Comparison of ENCODE assay signal across 7 mouse cellular contexts in the genomic region with DNA sequence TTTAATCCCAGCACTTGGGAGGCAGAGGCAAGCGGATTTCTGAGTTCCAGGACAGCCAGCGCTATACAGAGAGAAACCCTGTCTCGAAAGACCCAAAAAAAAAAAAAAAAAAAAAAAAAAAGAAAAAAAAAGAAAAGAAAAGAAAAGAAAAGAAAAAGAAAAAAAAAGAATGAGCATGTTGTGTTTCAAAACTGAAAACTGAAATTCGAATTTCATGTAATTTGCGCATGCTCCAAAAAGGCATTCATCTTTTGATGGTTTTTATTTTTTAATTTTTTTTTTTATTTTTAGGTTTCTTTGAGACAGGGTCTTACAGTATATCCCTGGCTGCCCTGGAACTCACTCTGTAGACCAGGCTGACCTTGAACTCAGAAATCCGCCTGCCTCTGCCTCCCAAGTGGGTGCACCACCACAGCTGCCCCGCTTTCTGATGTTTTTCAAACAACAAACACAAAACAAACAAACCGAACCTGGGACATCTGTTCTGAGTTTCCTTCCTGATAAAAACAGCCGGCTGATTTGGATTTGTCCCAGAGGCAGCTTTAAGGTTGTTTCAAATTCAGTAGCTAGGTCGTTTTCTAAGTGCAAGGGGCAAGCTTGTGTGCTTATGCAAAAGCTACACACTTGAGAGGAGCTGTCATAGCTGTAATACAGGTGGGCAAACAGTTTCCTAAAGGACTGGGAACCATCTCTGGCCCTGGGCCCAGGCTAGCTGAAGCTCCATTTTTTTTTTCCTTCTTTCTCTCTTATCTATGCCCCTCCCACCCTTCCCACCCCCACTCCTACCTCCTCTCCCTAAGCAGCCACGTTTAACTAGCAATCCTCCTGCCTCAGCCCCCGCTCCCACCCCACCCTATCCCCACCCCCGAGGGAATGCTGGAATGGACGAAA. TPM values are rescaled to one million over a fixed set of nuclear protein-coding genes. Genes with fewer than 3 reads are reported as not detected.
DNase-seq lines count a peak whose midpoint lies in the region; ATAC-seq and TF ChIP-seq lines count a peak whose summit lies in the region.

No protein-coding gene starts in this region.

- no peaks in the 10 kb centered on the region for H3K4me1 ChIP-seq in embryonic facial prominence, embryonic 11.5 days (ENCODE audit: control insufficient read depth, insufficient read depth, low read length)
- H3K4me1 ChIP-seq in heart, embryonic 16.5 days (ENCODE audit: control insufficient read depth, insufficient read depth, low read length) = peaks cover 7% of the 10 kb centered on the region; the same call in 1 of the 2 replicates
- peaks cover 14% of the 10 kb centered on the region for H3K4me1 ChIP-seq in liver, postnatal 0 days (ENCODE audit: insufficient read depth)

- WGBS in embryonic facial prominence, embryonic 11.5 days = 49% methylated on average over 14 of the region's 14 CpGs
- 44% methylated on average over 14 of the region's 14 CpGs for WGBS in heart, embryonic 16.5 days
- 43% methylated on average over 14 of the region's 14 CpGs for WGBS in liver, postnatal 0 days (ENCODE audit: insufficient replicate concordance)

- peak overlapping the region; percentile 96 for H3K9ac ChIP-seq in embryonic facial prominence, embryonic 11.5 days (replicated peaks; ENCODE audit: low read length)
- peak overlapping the region; percentile 45 for H3K9ac ChIP-seq in heart, embryonic 16.5 days (ENCODE audit: low read length)
- peak overlapping the region; percentile 91 for H3K9ac ChIP-seq in liver, postnatal 0 days (replicated peaks)

- H3K4me3 ChIP-seq in embryonic facial prominence, embryonic 11.5 days (ENCODE audit: low read depth, low read length) = peak overlapping the region; percentile 92
- H3K4me3 ChIP-seq in heart, embryonic 16.5 days (ENCODE audit: low read length) = peak overlapping the region; percentile 89
- H3K4me3 ChIP-seq in liver, postnatal 0 days (ENCODE audit: low read depth, low read length) = peak overlapping the region; percentile 90

- H3K36me3 ChIP-seq in embryonic facial prominence, embryonic 11.5 days (replicated peaks; ENCODE audit: control insufficient read depth, insufficient read depth, low read depth, low read length) = no peaks in the 10 kb centered on the region
- H3K36me3 ChIP-seq in heart, embryonic 16.5 days (ENCODE audit: control insufficient read depth, insufficient read depth) = peaks cover 3% of the 10 kb centered on the region; the same call in 1 of the 2 replicates
- no peaks in the 10 kb centered on the region; the same call in 1 of the 2 replicates for H3K36me3 ChIP-seq in liver, postnatal 0 days (replicated peaks; ENCODE audit: insufficient read depth, low read length)

- DNase-seq in ovary, postnatal 14 days (ENCODE audit: low spot score) = peak; percentile 15
- DNase-seq in ovary, postnatal 36 days (ENCODE audit: low spot score) = no peak
- DNase-seq in embryonic facial prominence, embryonic 11.5 days (ENCODE audit: low spot score) = no peak
- no peak for DNase-seq in liver, postnatal 0 days
- peak; percentile 22 for DNase-seq in right cerebral cortex, postnatal 4 days
- DNase-seq in MN1 (ENCODE audit: low spot score) = no peak

- H3K27me3 ChIP-seq in embryonic facial prominence, embryonic 11.5 days (ENCODE audit: control insufficient read depth, insufficient read depth, low read length) = no peaks in the 10 kb centered on the region
- H3K27me3 ChIP-seq in heart, embryonic 16.5 days (ENCODE audit: control insufficient read depth, insufficient read depth, low read length) = no peaks in the 10 kb centered on the region
- H3K27me3 ChIP-seq in liver, postnatal 0 days (ENCODE audit: insufficient read depth, low read length) = no peaks in the 10 kb centered on the region

- peak overlapping the region; percentile 79 for H3K4me2 ChIP-seq in embryonic facial prominence, embryonic 11.5 days (ENCODE audit: low read depth, low read length)
- peak overlapping the region; percentile 58 for H3K4me2 ChIP-seq in heart, embryonic 16.5 days (ENCODE audit: low read depth, low read length)
- H3K4me2 ChIP-seq in liver, postnatal 0 days (ENCODE audit: low read depth, low read length) = peak overlapping the region; percentile 98

- H3K9me3 ChIP-seq in embryonic facial prominence, embryonic 11.5 days (replicated peaks; ENCODE audit: control insufficient read depth, low read length) = no peaks in the 10 kb centered on the region
- H3K9me3 ChIP-seq in heart, embryonic 16.5 days (replicated peaks; ENCODE audit: control insufficient read depth, low read length) = no peaks in the 10 kb centered on the region
- H3K9me3 ChIP-seq in liver, postnatal 0 days (ENCODE audit: low read length) = no peaks in the 10 kb centered on the region

- H3K27ac ChIP-seq in embryonic facial prominence, embryonic 11.5 days (replicated peaks; ENCODE audit: low read depth, low read length) = no peak overlapping the region
- peak overlapping the region; percentile 51 for H3K27ac ChIP-seq in heart, embryonic 16.5 days (ENCODE audit: low read length)
- peak overlapping the region; percentile 90 for H3K27ac ChIP-seq in liver, postnatal 0 days (ENCODE audit: low read depth)

- 0 out of 2 replicates have a peak, but pooled peaks have one; percentile 31 for ATAC-seq in embryonic facial prominence, embryonic 11.5 days (replicated peaks; ENCODE audit: insufficient number of reproducible peaks, low FRiP score, low TSS enrichment, low read depth)
- peak; percentile 69 for ATAC-seq in heart, embryonic 16.5 days (replicated peaks; ENCODE audit: extremely low read depth, insufficient read depth, low FRiP score)
- ATAC-seq in liver, postnatal 0 days = peak; percentile 75

- no peak for TF ChIP-seq CTCF in liver, postnatal 0 days (IDR thresholded peaks at IDR 0.05; ENCODE audit: low read depth)

- TF ChIP-seq EP300 in liver, postnatal 0 days (IDR thresholded peaks at IDR 0.05; ENCODE audit: low read depth) = peak; percentile 26; the same call in 1 of the 2 replicates

RNA-seq across cellular contexts. Expression of gene Zfp280b, which starts 0.7 kb away (rescaled TPM):
- polyA plus RNA-seq in embryonic facial prominence, embryonic 11.5 days (2014; fragmentation: Nextera tagmentation; extraction: Ambion mirVana) = 37.2 and 37.9 TPM in 2 replicates
- 11.3 and 14.5 TPM in 2 replicates for polyA plus RNA-seq in heart, embryonic 16.5 days (2015; fragmentation: Nextera tagmentation; extraction: Ambion mirVana)
- 7.3 and 8.3 TPM in 2 replicates for polyA plus RNA-seq in liver, postnatal 0 days (2015; fragmentation: Nextera tagmentation; extraction: Ambion mirVana)

Comparison
In these comparisons a context has a peak if more than half of its experiments do, and no peak if none do; other contexts are left out.
1. DNase-seq: peak in ovary, postnatal 14 days (single experiment) and right cerebral cortex, postnatal 4 days (single experiment); none in ovary, postnatal 36 days (single experiment), embryonic facial prominence, embryonic 11.5 days (single experiment), liver, postnatal 0 days (single experiment) and MN1 (single experiment).
2. H3K9ac ChIP-seq: peak in every context shown above with its lines; median percentile 96 in embryonic facial prominence, embryonic 11.5 days; 91 in liver, postnatal 0 days; 45 in heart, embryonic 16.5 days.
3. Peak in every context shown above with its lines, with median percentiles within 50 percentile points of each other: ATAC-seq, H3K4me2 ChIP-seq and H3K4me3 ChIP-seq.